Comparison of ENCODE assay signal across 8 mouse cellular contexts in genomic region chr13:67173723-67174055, GRCm38 (mm10). TPM values are rescaled to one million over a fixed set of nuclear protein-coding genes. Genes with fewer than 3 reads are reported as not detected.
DNase-seq lines count a peak whose midpoint lies in the region; ATAC-seq lines count a peak whose summit lies in the region.

No protein-coding gene starts in this region.

- H3K4me1 ChIP-seq in embryonic facial prominence, embryonic 11.5 days (ENCODE audit: control insufficient read depth, insufficient read depth, low read length): no peaks in the 10 kb centered on the region
- H3K4me1 ChIP-seq in hindbrain, embryonic 16.5 days (ENCODE audit: control insufficient read depth, insufficient read depth, low read depth, low read length): peaks cover 3% of the 10 kb centered on the region
- H3K4me1 ChIP-seq in midbrain, embryonic 16.5 days (ENCODE audit: control insufficient read depth, insufficient read depth, low read length): 0 out of 2 replicates have a peak, but pooled peaks cover 4% of the 10 kb centered on the region

- peak overlapping the region; percentile 68; the same call in 1 of the 2 replicates for H3K9ac ChIP-seq in embryonic facial prominence, embryonic 11.5 days (replicated peaks; ENCODE audit: low read length)
- peak overlapping the region; percentile 73 for H3K9ac ChIP-seq in hindbrain, embryonic 16.5 days (ENCODE audit: low read depth, low read length)
- H3K9ac ChIP-seq in midbrain, embryonic 16.5 days (ENCODE audit: low read depth, low read length): peak overlapping the region; percentile 77

- no peaks in the 10 kb centered on the region for H3K27me3 ChIP-seq in embryonic facial prominence, embryonic 11.5 days (ENCODE audit: control insufficient read depth, insufficient read depth, low read length)
- no peaks in the 10 kb centered on the region for H3K27me3 ChIP-seq in hindbrain, embryonic 16.5 days (replicated peaks; ENCODE audit: control insufficient read depth, insufficient read depth, low read length)
- no peaks in the 10 kb centered on the region for H3K27me3 ChIP-seq in midbrain, embryonic 16.5 days (ENCODE audit: control insufficient read depth, insufficient read depth, low read depth, low read length)

- peak overlapping the region; percentile 64 for H3K4me3 ChIP-seq in embryonic facial prominence, embryonic 11.5 days (ENCODE audit: low read depth, low read length)
- H3K4me3 ChIP-seq in hindbrain, embryonic 16.5 days (ENCODE audit: low read length): peak overlapping the region; percentile 61
- H3K4me3 ChIP-seq in midbrain, embryonic 16.5 days (ENCODE audit: low read depth, low read length): peak overlapping the region; percentile 69

- H3K9me3 ChIP-seq in embryonic facial prominence, embryonic 11.5 days (replicated peaks; ENCODE audit: control insufficient read depth, low read length): no peaks in the 10 kb centered on the region
- H3K9me3 ChIP-seq in hindbrain, embryonic 16.5 days (ENCODE audit: control insufficient read depth, low read length): no peaks in the 10 kb centered on the region
- H3K9me3 ChIP-seq in midbrain, embryonic 16.5 days (replicated peaks; ENCODE audit: control insufficient read depth, low read length, poor library complexity, severe bottlenecking): no peaks in the 10 kb centered on the region

- peak overlapping the region; percentile 57 for H3K4me2 ChIP-seq in embryonic facial prominence, embryonic 11.5 days (ENCODE audit: low read depth, low read length)
- peak overlapping the region; percentile 63 for H3K4me2 ChIP-seq in hindbrain, embryonic 16.5 days (ENCODE audit: low read length)
- peak overlapping the region; percentile 69 for H3K4me2 ChIP-seq in midbrain, embryonic 16.5 days (ENCODE audit: low read length)

- ATAC-seq in embryonic facial prominence, embryonic 11.5 days (replicated peaks; ENCODE audit: insufficient number of reproducible peaks, low FRiP score, low TSS enrichment, low read depth): no peak
- ATAC-seq in hindbrain, embryonic 16.5 days: 0 out of 2 replicates have a peak, but pooled peaks have one; percentile 0
- ATAC-seq in midbrain, embryonic 16.5 days: no peak

- intact Hi-C loops in left cerebral cortex, postnatal 4 days (cut with DNase I): no loop called here

- 30% methylated on average over 5 of the region's 5 CpGs for WGBS in embryonic facial prominence, embryonic 11.5 days
- WGBS in hindbrain, embryonic 16.5 days: 23% methylated on average over 5 of the region's 5 CpGs
- 27% methylated on average over 5 of the region's 5 CpGs for WGBS in midbrain, embryonic 16.5 days

- H3K36me3 ChIP-seq in embryonic facial prominence, embryonic 11.5 days (replicated peaks; ENCODE audit: control insufficient read depth, insufficient read depth, low read depth, low read length): no peaks in the 10 kb centered on the region
- H3K36me3 ChIP-seq in hindbrain, embryonic 16.5 days (ENCODE audit: control insufficient read depth, insufficient read depth, low read length): no peaks in the 10 kb centered on the region
- peaks cover 8% of the 10 kb centered on the region; the same call in 1 of the 2 replicates for H3K36me3 ChIP-seq in midbrain, embryonic 16.5 days (ENCODE audit: control insufficient read depth, insufficient read depth, low read length)

- no peak overlapping the region for H3K27ac ChIP-seq in embryonic facial prominence, embryonic 11.5 days (replicated peaks; ENCODE audit: low read depth, low read length)
- peak overlapping the region; percentile 17; the same call in 1 of the 2 replicates for H3K27ac ChIP-seq in hindbrain, embryonic 16.5 days (ENCODE audit: low read depth, low read length)
- H3K27ac ChIP-seq in midbrain, embryonic 16.5 days (ENCODE audit: low read length): no peak overlapping the region

- peak; percentile 25 for DNase-seq in kidney, postnatal 10 days
- no peak for DNase-seq in kidney, adult 8-10 months
- DNase-seq in embryonic facial prominence, embryonic 11.5 days (ENCODE audit: low spot score): no peak
- DNase-seq in left cerebral cortex, postnatal 4 days: no peak
- DNase-seq in adrenal gland, adult 8-10 months: no peak
- no peak for DNase-seq in ovary, postnatal 14 days (ENCODE audit: low spot score)

RNA-seq across cellular contexts. Expression of gene Rsl1, which starts 0.7 kb away (rescaled TPM):
- 6.7 and 7.7 TPM in 2 replicates for polyA plus RNA-seq in embryonic facial prominence, embryonic 11.5 days (2014; fragmentation: Nextera tagmentation; extraction: Ambion mirVana)
- 6.3 and 6.4 TPM in 2 replicates for polyA plus RNA-seq in hindbrain, embryonic 16.5 days (2015; fragmentation: Nextera tagmentation; extraction: Ambion mirVana)
- 7.7 and 8.2 TPM in 2 replicates for polyA plus RNA-seq in midbrain, embryonic 16.5 days (2015; fragmentation: Nextera tagmentation; extraction: Ambion mirVana)
- 1 to 10 TPM; 5.3 to 5.6 TPM for total RNA-seq in left cerebral cortex, postnatal 4 days (2021)
- total RNA-seq in adrenal gland, adult 8-10 months (2022): 1 to 10 TPM; 5.6 to 9.3 (median 6.9) TPM

RNA-seq across cellular contexts. Expression of gene Zfp455, which starts 20.6 kb away (rescaled TPM):
- 2.6 and 2.8 TPM in 2 replicates for polyA plus RNA-seq in embryonic facial prominence, embryonic 11.5 days (2014; fragmentation: Nextera tagmentation; extraction: Ambion mirVana)
- polyA plus RNA-seq in hindbrain, embryonic 16.5 days (2015; fragmentation: Nextera tagmentation; extraction: Ambion mirVana): 2.2 and 2.6 TPM in 2 replicates
- polyA plus RNA-seq in midbrain, embryonic 16.5 days (2015; fragmentation: Nextera tagmentation; extraction: Ambion mirVana): 2.3 and 2.9 TPM in 2 replicates
- total RNA-seq in left cerebral cortex, postnatal 4 days (2021): 1 to 10 TPM; 4.0 to 4.8 TPM
- total RNA-seq in adrenal gland, adult 8-10 months (2022): 1 to 10 TPM; 2.3 to 3.0 (median 2.6) TPM

RNA-seq across cellular contexts. Expression of gene Zfp759, which starts 52.2 kb away (rescaled TPM):
- 2.7 and 3.8 TPM in 2 replicates for polyA plus RNA-seq in embryonic facial prominence, embryonic 11.5 days (2014; fragmentation: Nextera tagmentation; extraction: Ambion mirVana)
- polyA plus RNA-seq in hindbrain, embryonic 16.5 days (2015; fragmentation: Nextera tagmentation; extraction: Ambion mirVana): 4.6 and 5.0 TPM in 2 replicates
- polyA plus RNA-seq in midbrain, embryonic 16.5 days (2015; fragmentation: Nextera tagmentation; extraction: Ambion mirVana): 4.5 and 4.9 TPM in 2 replicates
- total RNA-seq in left cerebral cortex, postnatal 4 days (2021): 10 to 100 TPM; 10.8 to 11.3 TPM
- 1 to 10 TPM; 3.9 to 7.1 (median 5.4) TPM for total RNA-seq in adrenal gland, adult 8-10 months (2022)

RNA-seq across cellular contexts. Expression of gene Rslcan18, which starts 57.6 kb away (rescaled TPM):
- 0.24 and 0.39 TPM in 2 replicates for polyA plus RNA-seq in embryonic facial prominence, embryonic 11.5 days (2014; fragmentation: Nextera tagmentation; extraction: Ambion mirVana)
- 0.12 and 0.19 TPM in 2 replicates for polyA plus RNA-seq in hindbrain, embryonic 16.5 days (2015; fragmentation: Nextera tagmentation; extraction: Ambion mirVana)
- polyA plus RNA-seq in midbrain, embryonic 16.5 days (2015; fragmentation: Nextera tagmentation; extraction: Ambion mirVana): not detected in 2 replicates
- total RNA-seq in left cerebral cortex, postnatal 4 days (2021): not detected
- 1 to 10 TPM in 2 of 4 experiments, under 1 TPM in 2; 0.62 to 2.5 (median 1.0) TPM for total RNA-seq in adrenal gland, adult 8-10 months (2022)
